Mouse (Mus musculus) telencephalon, adult 2 months (tissue): ENCODE measurements at regions not wholly inside any gene's neighbourhood (a gene's known extent, or its start where the extent isn't known, plus 50 kb on each side); places are given as distances from the start of the nearest gene placed in this dataset.

Experiments used
- DNase-seq: peaks from one replicate; pipeline ENCODE4 v3.0.0-alpha.2; 2011; ENCODE audit warnings: low read depth, low spot score

- no peak for DNase-seq
These were observed 159.0 kb downstream of the Sox4 start for GRCm38 (mm10) chr13:28794547-28794946.

DNA sequence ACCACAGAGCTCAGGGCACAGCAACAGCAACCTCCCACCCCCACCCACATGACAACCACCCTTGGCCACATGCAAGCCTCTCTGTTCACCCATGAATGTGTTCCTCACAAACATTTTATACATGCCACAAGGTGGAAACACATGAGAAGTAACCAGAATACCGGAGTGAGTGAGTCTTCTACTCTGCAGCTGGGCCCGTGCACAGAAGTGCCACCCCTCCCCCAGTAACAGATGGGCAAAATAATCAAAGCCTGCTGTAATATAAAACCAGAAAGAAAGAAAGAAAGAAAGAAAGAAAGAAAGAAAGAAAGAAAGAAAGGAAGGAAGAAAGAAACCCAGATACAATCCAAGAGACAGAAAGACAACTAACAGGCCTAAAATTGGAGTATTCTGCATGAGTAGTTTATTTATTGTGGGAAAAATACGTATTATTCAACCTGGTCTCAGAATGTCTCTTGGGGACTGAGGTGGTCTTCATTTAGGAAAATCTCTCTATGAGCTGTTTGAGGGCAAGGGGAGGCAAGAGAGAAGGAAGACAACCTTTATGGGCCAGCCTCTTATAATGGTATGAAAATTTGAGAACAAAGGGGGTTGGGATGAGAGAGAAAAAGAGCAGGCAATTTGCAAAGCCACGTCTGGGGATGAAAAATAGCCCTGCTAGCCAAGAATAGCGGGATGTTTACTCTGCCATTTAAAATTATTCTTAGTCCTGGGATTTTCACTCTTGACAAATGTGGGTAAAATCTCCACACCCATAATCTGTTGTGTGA, 160.2 kb downstream of the Sox4 start:
- no peak for DNase-seq

DNA sequence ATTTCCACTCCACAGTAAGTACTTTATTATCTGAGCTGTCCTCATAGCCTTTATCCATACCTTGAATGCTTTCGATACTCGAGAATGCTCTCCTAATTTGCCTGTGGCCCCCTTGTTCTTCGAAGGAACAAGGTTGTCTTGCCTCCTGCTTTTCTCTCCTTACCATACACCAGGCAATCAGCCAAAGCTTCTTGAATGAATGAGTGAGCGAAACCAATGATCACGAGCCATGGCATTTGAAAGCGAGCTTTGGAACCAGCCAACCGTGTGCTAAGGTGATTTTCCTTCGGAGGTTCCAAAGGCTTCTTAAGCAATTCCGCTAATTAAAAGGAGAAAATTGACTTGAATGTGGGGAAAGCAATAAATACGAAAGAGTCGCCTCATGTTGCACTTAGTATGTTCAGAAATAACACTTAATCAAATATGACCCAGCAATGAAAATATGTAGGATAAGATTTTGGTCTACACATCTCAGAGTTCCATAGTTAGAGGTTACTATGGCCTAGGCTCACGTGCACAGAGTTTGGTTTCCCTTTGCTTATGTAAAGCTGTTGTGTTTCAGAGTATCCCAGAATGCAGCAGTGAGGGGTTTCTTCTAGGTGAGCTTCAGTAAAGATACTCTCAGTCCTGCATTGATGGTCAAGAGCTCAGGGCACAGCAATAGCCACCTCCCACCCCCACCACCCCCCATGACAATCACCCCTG, 160.9 kb downstream of the Sox4 start:
- DNase-seq = no peak

GRCm38 (mm10) chr13:28790381-28790780, 163.1 kb downstream of the Sox4 start:
- DNase-seq = no peak

GRCm38 (mm10) chr13:28787331-28787643, 166.2 kb downstream of the Sox4 start:
- no peak for DNase-seq

DNA sequence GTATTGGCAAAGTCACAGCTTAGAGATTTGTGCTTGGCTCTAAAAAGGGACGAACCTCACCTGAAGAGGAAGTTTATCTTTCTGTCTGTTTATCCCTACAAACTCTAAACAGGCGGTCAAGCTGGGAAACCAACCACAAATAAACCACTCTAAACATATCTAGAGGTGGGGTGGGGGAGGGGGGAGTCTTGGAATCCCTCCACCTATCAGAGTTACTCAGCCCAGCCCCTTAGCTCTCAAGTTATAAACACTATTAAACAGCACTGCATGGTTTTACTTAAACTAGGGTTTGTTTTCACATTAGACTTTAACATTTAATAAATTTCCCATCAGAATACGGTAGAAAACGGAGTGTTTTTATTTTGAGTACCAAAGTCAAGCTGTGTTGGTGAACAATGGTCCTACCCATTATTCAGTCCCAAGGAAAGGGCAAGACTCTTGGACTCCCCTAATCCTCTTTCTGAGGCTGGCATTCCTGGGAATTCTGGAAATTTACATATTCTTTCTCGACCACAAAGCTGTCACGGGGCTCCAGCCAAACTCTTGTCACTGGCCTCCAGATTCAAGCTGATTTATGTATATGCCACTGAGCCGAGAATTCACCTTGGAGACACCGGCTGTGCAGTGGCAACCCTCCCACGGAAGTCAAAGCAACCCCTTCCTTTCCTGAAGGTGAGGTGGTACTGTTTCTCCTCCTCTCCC, 166.7 kb downstream of the Sox4 start:
- DNase-seq = no peak

DNA sequence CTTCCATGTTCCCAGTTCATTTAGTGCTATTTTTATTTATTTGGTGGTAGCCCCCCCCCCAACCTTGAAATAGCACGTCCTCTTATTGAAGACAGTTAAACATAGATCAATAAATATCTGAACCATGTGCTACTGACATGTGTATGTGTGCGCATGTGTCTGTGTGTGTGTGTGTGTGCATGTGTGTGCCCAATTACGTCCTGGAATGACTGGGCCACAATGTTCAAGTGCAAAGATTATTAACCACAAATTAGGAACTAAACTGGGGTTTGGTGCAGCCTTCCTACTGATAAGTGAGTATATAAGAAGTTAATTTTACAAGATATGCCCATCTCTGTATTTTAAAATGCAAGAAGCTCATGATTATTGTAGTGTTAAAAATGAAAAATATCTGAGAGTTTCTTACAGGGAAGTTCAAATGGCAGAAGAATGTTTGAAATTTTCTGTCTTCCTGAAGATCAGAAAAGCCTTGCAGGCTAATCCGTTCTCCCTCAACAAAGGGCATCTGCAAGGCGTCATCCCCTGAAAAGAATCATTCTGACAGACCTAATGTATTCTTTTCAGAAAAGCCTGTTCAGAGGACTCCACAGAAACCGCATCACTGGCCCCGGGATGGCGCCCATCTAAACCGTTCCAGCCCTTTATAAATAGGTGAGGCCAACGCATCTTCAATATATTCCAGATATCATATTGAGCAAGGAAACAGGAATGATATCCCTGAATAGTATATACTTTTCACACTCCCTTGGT, 170.8 kb downstream of the Sox4 start:
- DNase-seq = no peak

- DNase-seq = no peak
These were observed 171.4 kb downstream of the Sox4 start for GRCm38 (mm10) chr13:28782081-28782480.

- DNase-seq = no peak
These were observed 171.9 kb downstream of the Sox4 start for GRCm38 (mm10) chr13:28781660-28782059.

- no peak for DNase-seq
These were observed 173.1 kb downstream of the Sox4 start for GRCm38 (mm10) chr13:28780462-28780861.

- DNase-seq = no peak
These were observed 178.2 kb downstream of the Sox4 start for GRCm38 (mm10) chr13:28775142-28775815.

- DNase-seq = no peak
These were observed 178.9 kb downstream of the Sox4 start for GRCm38 (mm10) chr13:28774649-28775048.

- no peak for DNase-seq
These were observed 180.0 kb downstream of the Sox4 start for GRCm38 (mm10) chr13:28773466-28773865.

DNA sequence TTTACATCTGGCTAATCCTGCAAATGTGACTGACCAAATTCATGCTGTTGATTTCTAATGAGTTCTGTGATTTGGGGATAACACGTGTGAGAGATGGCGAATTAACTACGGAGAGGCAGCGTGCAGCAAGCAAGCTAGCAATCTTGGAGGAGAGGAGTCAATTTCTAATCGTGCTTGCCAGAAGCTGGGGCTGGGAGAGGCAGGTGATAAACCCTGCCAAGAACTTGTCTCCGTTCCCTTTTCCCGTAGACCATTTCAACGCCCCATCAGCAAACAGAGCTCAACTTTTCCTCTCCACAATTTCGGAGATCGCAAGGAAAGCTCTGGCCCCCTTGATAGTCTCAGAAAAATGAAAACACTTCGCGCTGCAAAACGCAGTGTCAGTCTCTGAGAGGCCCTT, 183.0 kb downstream of the Sox4 start:
- no peak for DNase-seq

DNA sequence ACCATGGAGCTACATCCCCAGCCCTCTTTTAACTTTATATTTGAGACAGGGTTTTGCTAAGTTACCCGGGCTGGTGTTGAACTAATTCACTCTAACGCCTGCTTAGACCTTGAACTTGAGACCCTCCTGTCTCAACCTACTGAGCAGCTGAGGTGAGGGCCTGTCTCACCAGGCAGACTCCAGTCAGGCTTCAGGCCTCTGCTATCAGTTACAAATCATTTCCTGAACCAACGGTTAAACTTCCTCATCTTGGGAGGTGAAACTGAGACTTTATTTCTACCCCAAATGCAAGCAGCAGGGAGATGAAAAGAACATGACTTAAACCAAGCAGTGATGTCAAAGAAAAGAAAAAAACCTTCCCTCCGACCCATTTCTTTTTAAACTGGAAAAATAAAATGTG, 183.5 kb downstream of the Sox4 start:
- no peak for DNase-seq

DNA sequence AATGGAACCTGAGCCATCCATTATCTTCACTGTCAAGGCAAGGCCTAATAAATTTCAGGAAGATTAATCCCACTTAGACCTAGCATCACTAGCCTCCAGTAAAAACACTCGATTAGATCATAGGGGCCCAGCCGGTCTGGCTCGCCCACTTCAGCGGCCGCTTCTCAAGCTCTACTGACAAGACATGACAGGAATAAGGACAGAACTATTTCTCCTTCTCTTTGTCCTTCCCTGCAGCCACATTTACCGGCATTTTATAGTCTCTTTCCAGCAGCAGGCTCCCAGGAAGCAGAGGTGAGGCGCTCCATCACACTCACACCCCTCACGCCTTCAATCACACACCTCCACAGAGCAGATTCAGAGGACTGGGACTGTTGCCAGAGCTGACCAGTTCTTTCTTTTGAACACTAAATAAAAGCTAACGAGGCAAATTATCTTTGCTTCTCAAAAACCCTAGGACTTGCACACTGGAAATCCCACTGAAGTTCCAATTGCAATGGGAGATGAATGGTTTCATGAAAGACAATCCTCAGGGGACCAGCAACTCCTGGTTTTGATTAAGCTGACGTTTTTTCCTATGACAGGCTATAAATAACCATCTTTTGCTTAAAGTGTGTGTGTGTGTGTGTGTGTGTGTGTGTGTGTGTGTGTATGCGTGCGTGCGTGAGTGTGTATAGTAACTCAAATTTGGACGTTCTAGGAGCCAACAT, 184.6 kb downstream of the Sox4 start:
- DNase-seq = no peak

DNA sequence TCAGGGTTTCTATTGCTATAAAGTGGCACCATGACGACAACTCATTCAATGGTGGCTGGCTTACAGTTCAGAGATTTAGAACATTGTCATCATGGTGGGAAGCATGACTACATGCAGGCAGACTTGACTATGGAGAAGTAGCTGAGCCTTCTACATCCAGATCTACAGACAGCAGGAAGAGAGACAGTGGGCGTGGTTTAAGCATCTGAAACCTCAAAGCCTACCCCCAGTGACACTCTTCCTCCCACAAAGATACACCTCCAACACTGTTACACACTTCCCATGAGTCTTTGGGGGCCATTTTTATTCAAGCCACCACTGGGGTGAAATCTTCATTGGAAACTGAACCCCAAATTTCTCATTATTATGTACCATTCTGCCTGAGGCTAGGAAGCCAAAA, 191.0 kb downstream of the Sox4 start:
- DNase-seq = no peak

- DNase-seq = no peak
These were observed 194.5 kb downstream of the Sox4 start for GRCm38 (mm10) chr13:28759026-28759425.

GRCm38 (mm10) chr13:28757846-28758522, 195.5 kb downstream of the Sox4 start:
- peak; percentile 80 for DNase-seq
